Mouse (Mus musculus): Measurements from ENCODE around the gene Arhgap18.

DNA sequence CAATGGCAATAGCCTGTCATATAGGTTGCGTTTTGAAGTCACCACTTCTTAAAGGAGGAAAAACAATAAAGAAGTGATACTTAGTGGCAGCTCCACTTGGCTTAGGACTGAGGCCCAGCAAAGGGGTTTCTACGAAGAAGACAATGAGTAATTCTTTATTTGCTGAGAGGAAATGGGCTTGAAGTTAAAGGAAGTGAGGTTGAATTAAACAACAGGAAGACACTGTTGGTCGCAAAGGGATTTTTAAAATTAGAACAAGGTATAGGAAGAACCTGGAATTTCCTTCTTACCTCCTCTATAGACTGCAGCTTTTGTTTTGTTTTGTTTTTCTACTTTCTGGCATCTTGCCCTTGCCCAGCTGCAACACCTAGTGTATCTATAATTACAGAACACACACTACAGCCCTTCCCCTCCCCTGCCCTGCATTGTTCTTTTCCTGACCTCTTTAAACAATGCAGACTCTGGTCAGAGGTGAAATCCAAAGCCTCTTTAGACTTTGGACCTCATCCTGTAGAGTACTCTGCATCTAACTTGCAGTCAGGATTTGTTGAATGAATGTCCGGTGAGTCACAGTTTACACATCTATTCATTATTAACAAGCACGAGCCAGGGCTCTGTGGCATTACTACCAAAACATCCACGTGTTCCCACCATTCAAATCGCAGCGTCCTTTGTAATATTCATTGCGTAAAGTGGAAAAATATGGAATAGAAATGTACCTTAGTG, 75.4 kb downstream of the Arhgap18 start:
- TF ChIP-seq CTCF (conservative IDR thresholded peaks at IDR 0.05; ENCODE audit: insufficient read depth, insufficient read length, low read depth, low read length) (no peak), POLR2A (IDR thresholded peaks at IDR 0.05; ENCODE audit: low read depth, low read length) (no peak)

All from kidney, adult 2 months (tissue).